Mouse (Mus musculus) small intestine, adult 2 months (tissue): Measurements from ENCODE around the gene Oxsr1.

Experiments used
- CTCF ChIP-seq: fragments of 200-500 bp; IDR thresholded peaks from 2 replicates; pipeline ENCODE4 v1.5.1; 2012; ENCODE audit warnings: low read depth, mild to moderate bottlenecking, control low read depth, inconsistent platforms, low read length, moderate library complexity, mixed read lengths; ENCODE audit not compliant: insufficient replicate concordance, insufficient read length; ENCODE audit errors: extremely low read depth
- POLR2A ChIP-seq: fragments of 200-500 bp; IDR thresholded peaks from 2 replicates; pipeline ENCODE4 v1.6.1; 2012; ENCODE audit warnings: low read depth, mild to moderate bottlenecking, control low read depth, inconsistent platforms, low read length, moderate library complexity

DNA sequence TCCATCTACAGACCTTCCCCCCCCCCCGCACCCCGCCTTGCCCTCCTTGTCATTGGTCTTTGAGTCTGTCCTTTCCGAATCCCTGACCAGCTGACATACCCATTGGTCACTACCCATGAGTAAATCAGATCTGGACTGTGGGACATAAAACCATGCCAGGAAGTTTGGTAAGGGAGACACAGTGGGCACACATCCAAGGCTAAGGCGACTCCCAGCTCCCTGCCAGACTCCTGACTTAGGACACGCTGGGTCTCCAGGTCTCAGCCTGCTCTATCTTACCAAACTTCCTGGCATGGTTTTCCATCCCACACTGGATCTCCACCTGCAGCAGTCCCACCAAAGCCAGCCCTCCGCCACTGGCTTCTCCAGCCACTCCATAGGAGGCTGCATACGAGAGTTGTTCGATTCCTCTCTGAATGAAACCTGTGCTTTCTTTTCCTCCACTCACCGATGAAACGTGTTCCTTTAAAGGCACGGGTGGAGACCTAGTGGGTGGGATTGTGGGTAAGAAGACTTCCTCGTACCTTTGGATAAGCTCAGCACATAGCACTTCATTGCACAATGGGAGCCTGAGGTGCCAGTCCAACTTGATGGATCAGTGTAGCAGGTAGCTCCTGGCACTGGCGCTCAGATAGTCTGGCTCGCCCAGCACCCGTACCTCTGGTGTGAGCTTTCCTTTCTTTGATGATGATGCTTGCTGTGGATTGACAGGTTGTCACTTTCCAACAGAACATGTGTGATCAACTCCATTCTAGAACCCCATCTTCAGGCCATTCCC lies 8.1 kb upstream of the Oxsr1 start:
- TF ChIP-seq CTCF (no peak), POLR2A (no peak)
